Mouse (Mus musculus): ENCODE data around the gene Tbc1d7.

DNA sequence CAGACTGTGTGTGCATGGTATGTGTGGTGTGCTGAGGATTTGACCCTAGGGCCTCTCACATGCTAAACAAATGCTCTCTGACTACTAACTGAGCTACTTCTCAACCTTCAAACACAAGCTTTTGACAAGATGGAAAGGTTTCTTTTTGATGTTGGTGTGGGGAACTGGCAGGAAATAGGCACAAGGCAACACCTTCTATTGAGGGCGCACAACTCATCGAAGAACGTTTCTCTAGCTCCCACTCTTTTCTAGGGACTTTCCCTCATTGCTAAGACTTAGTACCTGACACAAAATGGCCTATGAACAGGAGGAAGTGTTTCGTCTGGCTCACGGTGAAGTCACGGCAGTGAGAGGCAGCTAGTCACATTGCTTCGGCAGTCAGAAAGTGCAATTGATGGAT is 6.0 kb upstream of the Tbc1d7 start:
- no peak for TF ChIP-seq EP300 (IDR thresholded peaks at IDR 0.05)
- no peak for TF ChIP-seq CTCF (IDR thresholded peaks at IDR 0.05)

Measured in lung, postnatal 0 days (tissue).